Mouse (Mus musculus) heart, embryonic 14.5 days (tissue): Measurements from ENCODE around the gene Wbp2. TPM values are rescaled to one million over a fixed set of nuclear protein-coding genes. Genes with fewer than 3 reads are reported as not detected.

ENCODE experiments used
- ATAC-seq: fragments of 200-750 bp; cut with Nextera tagmentation; 2 replicates; pipeline ENCODE4 v1.8.0; 2017; ENCODE audit warnings: low read depth, moderate TSS enrichment; ENCODE audit not compliant: insufficient number of reproducible peaks, insufficient read depth, low FRiP score
- H3K27ac ChIP-seq, 2 experiments: fragments of 200-500 bp in 1 of 2; fragments of 300-500 bp in 1 of 2; sonication (generic) in 1 of 2; replicated peaks in 1 of 2; 2 replicates each; pipeline ENCODE4 v1.5.1; 2012 to 2014; ENCODE audit warnings: low read depth in 2 of 2, low read length in 2 of 2, control low read depth in 1 of 2, mild to moderate bottlenecking in 1 of 2, mixed read lengths in 1 of 2; ENCODE audit not compliant: control insufficient read depth in 1 of 2, insufficient read depth in 1 of 2
- H3K27me3 ChIP-seq: fragments of 300-500 bp; sonication (generic); 2 replicates; pipeline ENCODE4 v1.6.1; 2014; ENCODE audit warnings: mild to moderate bottlenecking, low read length, control low read depth; ENCODE audit not compliant: control insufficient read depth, insufficient read depth
- H3K36me3 ChIP-seq: fragments of 300-500 bp; sonication (generic); 2 replicates; pipeline ENCODE4 v1.6.1; 2014; ENCODE audit warnings: mild to moderate bottlenecking, control low read depth, low read length, mixed read lengths; ENCODE audit not compliant: control insufficient read depth, insufficient read depth
- H3K4me1 ChIP-seq, 2 experiments: fragments of 200-500 bp in 1 of 2; fragments of 300-500 bp in 1 of 2; sonication (generic) in 1 of 2; 2 replicates each; pipeline ENCODE4 v1.6.1; 2012 to 2014; ENCODE audit warnings: low read length in 2 of 2, control low read depth in 1 of 2, mixed read lengths in 1 of 2; ENCODE audit not compliant: control insufficient read depth in 2 of 2, insufficient read depth in 2 of 2
- H3K4me2 ChIP-seq: fragments of 300-500 bp; sonication (generic); 2 replicates; pipeline ENCODE4 v1.6.1; 2014; ENCODE audit warnings: mild to moderate bottlenecking, low read length
- H3K4me3 ChIP-seq, 2 experiments: fragments of 200-500 bp in 1 of 2; fragments of 300-500 bp in 1 of 2; sonication (generic) in 1 of 2; 2 replicates each; pipeline ENCODE4 v1.5.1; 2012 to 2014; ENCODE audit warnings: low read length in 2 of 2, mild to moderate bottlenecking in 2 of 2, control low read depth in 1 of 2, low read depth in 1 of 2, moderate library complexity in 1 of 2; ENCODE audit not compliant: control insufficient read depth in 1 of 2, insufficient read depth in 1 of 2
- H3K9ac ChIP-seq: fragments of 300-500 bp; sonication (generic); 2 replicates; pipeline ENCODE4 v1.6.1; 2014; ENCODE audit warnings: mild to moderate bottlenecking, low read length
- H3K9me3 ChIP-seq: fragments of 300-500 bp; sonication (generic); 2 replicates; pipeline ENCODE4 v1.6.1; 2016; ENCODE audit warnings: low read length, control low read depth; ENCODE audit not compliant: control insufficient read depth
- WGBS: fragments of 180-500 bp; shearing (Covaris S2); extraction: QIAGEN DNeasy Blood & Tissue Kit; methylation state at CpG from one replicate; pipeline ENCODE4 v1.1.7; 2014; 5-methylcytosine and 5-hydroxymethylcytosine counted together
- polyA plus RNA-seq: library from polyadenylated mRNA; unstranded; fragments of >200 nt; fragmentation: Nextera tagmentation; extraction: Ambion mirVana; gene quantifications from 2 replicates; pipeline ENCODE4 v1.2.1, GENCODE M21; 2014

Wbp2 gene
- polyA plus RNA-seq, 1 experiment from 2014 or later = 139 TPM

DNA sequence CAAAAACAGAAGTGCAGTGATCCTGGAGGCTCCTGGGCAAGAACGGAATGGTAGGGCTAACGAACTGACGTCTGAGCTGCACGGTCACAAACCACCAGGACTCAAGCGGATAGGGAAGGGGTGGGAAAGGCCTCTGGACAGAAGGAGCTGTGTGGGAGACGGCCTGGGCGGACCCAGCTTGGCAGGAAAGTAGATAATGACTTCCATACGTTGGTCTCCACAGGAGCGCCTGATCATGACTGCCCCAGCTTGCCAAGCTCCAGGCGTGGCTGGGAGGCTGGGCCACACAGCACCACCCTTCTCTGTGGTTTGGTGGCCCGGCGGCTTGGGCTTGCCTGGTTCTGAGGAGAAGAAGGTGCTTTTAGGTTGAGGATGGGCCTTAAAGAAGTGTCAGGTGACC, 30.4 kb upstream of the Wbp2 start:
- Histone ChIP-seq H3K4me3 (no peak overlapping the region), H3K9ac (no peak overlapping the region), H3K27me3 (no peaks in the 10 kb centered on the region), H3K4me2 (no peak overlapping the region), H3K36me3 (0 out of 2 replicates have a peak, but pooled peaks cover under 1% of the 10 kb centered on the region), H3K9me3 (no peaks in the 10 kb centered on the region), H3K27ac (peak overlapping the region in 1 of 2 experiments; percentile 33; a peak in 2 of 4 replicates), H3K4me1 (no peaks in the 10 kb centered on the region)
- WGBS = 65% methylated on average over 12 of the region's 12 CpGs
- peak; percentile 60; the same call in 1 of the 2 replicates for ATAC-seq

DNA sequence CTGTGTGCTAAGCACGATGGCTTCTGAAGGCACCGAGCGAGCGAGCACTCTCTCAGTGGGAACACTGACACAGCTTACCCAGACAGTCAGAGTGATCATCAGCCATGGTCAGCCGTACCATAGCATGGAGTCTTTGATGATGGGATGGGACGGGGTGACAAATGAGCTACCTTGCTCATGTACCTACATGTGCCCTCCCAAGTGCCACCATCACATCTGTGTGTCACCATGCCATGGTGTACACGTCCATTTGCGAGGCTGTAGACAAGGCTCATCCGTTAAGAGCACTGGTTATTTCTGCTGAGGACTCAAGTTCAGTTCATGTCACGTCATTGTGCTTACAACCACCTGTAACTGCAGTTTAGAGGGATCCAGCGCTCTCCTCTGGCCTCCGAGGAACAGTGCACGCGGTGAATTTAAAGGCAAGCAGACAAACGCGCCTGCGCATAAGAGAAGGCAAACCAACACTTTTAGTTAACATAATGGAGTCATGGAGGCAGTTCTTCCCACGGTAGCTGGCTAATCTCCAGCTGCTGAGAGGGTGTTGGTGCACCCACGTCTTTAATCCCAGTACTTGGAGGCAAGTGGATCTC, 24.9 kb upstream of the Wbp2 start:
- Histone ChIP-seq H3K36me3 (peaks cover 14% of the 10 kb centered on the region; the same call in 1 of the 2 replicates), H3K4me2 (no peak overlapping the region), H3K9me3 (no peaks in the 10 kb centered on the region), H3K27ac (no peak overlapping the region), H3K4me3 (no peak overlapping the region), H3K27me3 (no peaks in the 10 kb centered on the region), H3K4me1 (peaks cover 21 to 25% of the 10 kb centered on the region in 2 experiments), H3K9ac (no peak overlapping the region)
- 83% methylated on average over 19 of the region's 19 CpGs for WGBS
- no peak for ATAC-seq

DNA sequence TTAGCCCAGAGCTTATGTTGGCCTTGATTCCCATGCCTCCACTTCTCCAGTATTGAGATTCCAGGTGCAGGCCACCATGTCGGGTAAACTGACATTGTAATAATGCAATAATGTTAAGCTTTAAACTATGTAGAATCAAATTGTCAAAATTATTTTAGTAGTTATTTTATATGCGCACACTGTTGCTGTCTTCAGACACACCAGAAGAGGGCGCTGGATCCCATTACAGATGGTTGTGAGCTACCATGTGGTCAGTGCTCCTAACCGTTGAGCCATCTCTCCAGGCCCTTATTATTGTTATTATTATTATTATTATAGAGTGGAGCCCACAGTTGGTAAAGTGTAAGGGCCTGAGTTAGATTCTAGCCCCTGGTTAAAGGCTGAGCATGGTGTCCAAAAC, 24.3 kb upstream of the Wbp2 start:
- WGBS = 79% methylated on average over 4 of the region's 4 CpGs
- peaks cover 25 to 32% of the 10 kb centered on the region in 2 experiments for H3K4me1 ChIP-seq
- peak overlapping the region in 1 of 2 experiments; percentile 88; a peak in 1 of 4 replicates for H3K4me3 ChIP-seq
- peak overlapping the region; percentile 79 for H3K4me2 ChIP-seq
- H3K9ac ChIP-seq = no peak overlapping the region
- H3K27ac ChIP-seq = peak overlapping the region; percentile 68 to 83; a peak in 3 of 4 replicates
- H3K27me3 ChIP-seq = no peaks in the 10 kb centered on the region
- no peak for ATAC-seq
- H3K36me3 ChIP-seq = peaks cover 20% of the 10 kb centered on the region
- H3K9me3 ChIP-seq = no peaks in the 10 kb centered on the region

DNA sequence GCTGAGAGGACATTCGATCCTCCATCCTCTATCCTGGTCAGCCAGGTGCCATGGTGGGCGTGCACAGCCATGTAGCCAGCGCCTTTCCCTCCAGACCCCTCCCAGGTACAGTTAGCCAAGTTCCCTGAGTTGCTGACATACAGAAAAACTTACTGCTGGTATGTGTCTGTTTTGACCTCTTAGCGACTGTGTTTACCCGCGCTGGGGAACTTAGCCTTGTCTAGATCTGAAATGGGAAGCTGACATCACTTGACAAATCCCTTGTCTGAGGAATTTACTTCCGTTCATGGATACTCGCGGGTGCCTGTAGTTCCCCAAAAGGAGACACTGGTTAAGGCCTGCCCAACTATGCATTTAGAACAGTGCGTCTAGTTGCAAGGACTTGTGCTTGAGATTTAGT, 23.7 kb upstream of the Wbp2 start:
- Histone ChIP-seq H3K36me3 (peaks cover 25% of the 10 kb centered on the region), H3K27me3 (no peaks in the 10 kb centered on the region), H3K4me2 (peak overlapping the region; percentile 79), H3K9ac (peak overlapping the region; percentile 95), H3K9me3 (no peaks in the 10 kb centered on the region), H3K4me3 (peak overlapping the region; percentile 71 to 88), H3K27ac (peak overlapping the region; percentile 68 to 83), H3K4me1 (peaks cover 27 to 37% of the 10 kb centered on the region in 2 experiments)
- 7% methylated on average over 10 of the region's 10 CpGs for WGBS
- ATAC-seq = 0 out of 2 replicates have a peak, but pooled peaks have one; percentile 4

DNA sequence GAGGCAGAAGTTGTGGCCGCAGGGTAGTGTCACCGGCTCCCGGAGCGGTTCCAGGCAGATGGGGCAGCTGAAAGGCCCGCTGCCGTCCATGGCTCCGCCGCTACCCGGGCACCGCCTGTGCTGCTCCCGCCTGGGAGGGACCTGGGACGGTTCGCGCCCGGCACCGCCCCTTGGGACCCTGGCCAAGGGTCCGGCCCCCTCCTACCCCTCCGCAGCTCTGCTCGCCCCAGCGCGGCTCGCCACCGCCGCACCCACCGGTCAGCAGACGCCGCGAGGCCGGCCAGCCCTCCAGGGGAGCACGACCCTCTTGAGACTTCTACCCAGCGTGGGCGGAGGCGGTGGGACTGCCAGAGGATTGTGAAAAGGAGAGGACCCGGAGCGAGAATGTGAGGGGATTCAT, 23.3 kb upstream of the Wbp2 start:
- Histone ChIP-seq H3K27ac (peak overlapping the region; percentile 68 to 83), H3K4me1 (peaks cover 27 to 40% of the 10 kb centered on the region in 2 experiments), H3K27me3 (no peaks in the 10 kb centered on the region), H3K36me3 (peaks cover 28% of the 10 kb centered on the region), H3K9ac (peak overlapping the region; percentile 95), H3K9me3 (no peaks in the 10 kb centered on the region), H3K4me3 (peak overlapping the region; percentile 71 to 88), H3K4me2 (peak overlapping the region; percentile 79)
- peak; percentile 85 for ATAC-seq
- under 1% methylated on average over 35 of the region's 35 CpGs for WGBS

DNA sequence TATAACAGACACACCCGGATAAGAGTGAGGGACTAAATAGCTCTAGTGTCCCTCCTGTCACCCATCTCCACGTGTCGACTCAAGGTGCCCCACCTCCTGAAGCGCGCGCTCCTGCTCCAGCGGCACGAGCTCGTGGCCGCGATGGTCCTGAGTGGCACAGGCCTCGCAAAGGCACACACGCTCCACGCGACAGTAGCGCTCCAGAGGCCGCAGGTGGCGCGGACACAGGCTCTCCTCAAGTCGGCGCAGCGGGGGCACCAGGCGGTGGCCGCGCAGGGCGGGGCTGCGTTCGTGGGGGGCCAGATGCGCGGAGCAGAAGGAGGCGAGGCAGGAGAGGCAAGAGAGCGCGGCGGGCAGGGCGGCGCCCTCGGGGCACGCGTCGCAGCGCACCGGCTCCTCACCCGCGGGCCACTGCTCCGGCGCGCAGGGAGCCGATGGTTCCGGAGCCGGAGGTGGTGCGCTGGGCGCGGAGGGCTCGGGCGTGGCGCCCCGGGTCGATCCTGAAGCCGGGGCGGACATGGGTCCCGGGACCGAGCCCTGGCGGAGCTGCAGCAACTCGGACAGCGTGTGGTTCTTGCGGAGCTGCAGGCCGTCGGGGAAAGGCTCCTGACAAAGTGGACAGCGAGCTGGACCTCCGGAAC, 22.8 kb upstream of the Wbp2 start:
- Histone ChIP-seq H3K4me2 (peak overlapping the region; percentile 79), H3K27ac (peak overlapping the region; percentile 68 to 83), H3K9me3 (no peaks in the 10 kb centered on the region), H3K9ac (peak overlapping the region; percentile 95), H3K4me1 (peaks cover 29 to 46% of the 10 kb centered on the region in 2 experiments), H3K27me3 (no peaks in the 10 kb centered on the region), H3K36me3 (peaks cover 28% of the 10 kb centered on the region), H3K4me3 (peak overlapping the region; percentile 71 to 88)
- ATAC-seq = no peak
- WGBS = under 1% methylated on average over 70 of the region's 70 CpGs

DNA sequence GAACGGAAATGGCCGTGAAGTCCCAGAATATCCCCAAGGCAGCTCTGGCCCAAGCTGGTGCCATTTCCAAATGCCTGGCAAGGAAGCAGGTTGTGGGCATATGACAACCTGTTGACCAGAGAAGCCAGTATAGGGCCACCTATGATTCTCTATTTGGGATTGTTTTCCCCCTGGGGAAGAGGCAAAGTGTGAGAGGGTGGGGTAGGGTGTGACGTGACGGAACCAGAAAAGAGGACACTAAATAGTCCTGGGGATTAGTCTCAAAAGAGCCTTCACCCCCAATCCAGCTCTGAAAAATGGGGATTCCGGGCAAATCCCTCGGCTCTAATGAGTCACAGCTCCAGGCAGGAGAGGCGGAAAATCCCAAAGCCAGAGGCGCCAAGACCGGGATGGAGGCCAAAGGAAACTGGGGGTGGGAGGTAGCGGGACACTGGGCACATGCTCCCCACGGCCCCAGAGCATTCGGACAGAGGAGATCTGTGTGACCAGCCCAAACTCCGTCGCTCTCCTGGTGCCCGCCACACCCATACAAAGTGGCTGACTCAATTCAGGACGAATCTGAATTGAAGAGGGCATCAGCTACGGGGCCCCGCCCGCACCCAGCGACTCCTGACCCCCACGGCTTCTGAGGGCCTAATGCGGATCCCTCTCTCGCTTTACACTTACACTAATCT, 21.8 kb upstream of the Wbp2 start:
- H3K9ac ChIP-seq = peak overlapping the region; percentile 95
- H3K4me2 ChIP-seq = peak overlapping the region; percentile 79
- no peaks in the 10 kb centered on the region for H3K27me3 ChIP-seq
- ATAC-seq = no peak
- H3K4me3 ChIP-seq = peak overlapping the region; percentile 71 to 88
- peaks cover 28% of the 10 kb centered on the region for H3K36me3 ChIP-seq
- peaks cover 37 to 56% of the 10 kb centered on the region in 2 experiments for H3K4me1 ChIP-seq
- H3K27ac ChIP-seq = peak overlapping the region; percentile 68 to 83
- no peaks in the 10 kb centered on the region for H3K9me3 ChIP-seq
- WGBS = 7% methylated on average over 23 of the region's 23 CpGs
